In genomic region chr15:9473188-9473587, GRCm38 (mm10) we compare ENCODE assay signal across 25 mouse cellular contexts. TPM values are rescaled to one million over a fixed set of nuclear protein-coding genes. Genes with fewer than 3 reads are reported as not detected.
DNase-seq lines count a peak whose midpoint lies in the region; ATAC-seq and TF ChIP-seq lines count a peak whose summit lies in the region.
"Had no signal": no experiment of that assay in that cellular context is flagged by ENCODE, and none has a peak within 500 bp of the region (broad histone marks: within the 10 kb centered on the region; RNA-seq: fewer than 3 reads in every experiment).

No protein-coding gene starts in this region.

- H3K4me3 ChIP-seq in liver, embryonic 12.5 days: no peak overlapping the region
- no peak overlapping the region for H3K4me3 ChIP-seq in liver, embryonic 11.5 days (ENCODE audit: low read depth, low read length)
- no peak overlapping the region for H3K4me3 ChIP-seq in liver, embryonic 15.5 days (replicated peaks)
- H3K4me3 ChIP-seq in liver, postnatal 0 days (ENCODE audit: low read depth, low read length): no peak overlapping the region
- H3K4me3 ChIP-seq in intestine, embryonic 15.5 days (replicated peaks): no peak overlapping the region
- H3K4me3 ChIP-seq: embryonic facial prominence, embryonic 13.5 days; embryonic facial prominence, embryonic 15.5 days; forebrain, embryonic 13.5 days; forebrain, embryonic 15.5 days had no signal

- H3K4me1 ChIP-seq in liver, embryonic 12.5 days: peaks cover 47% of the 10 kb centered on the region
- 0 out of 2 replicates have a peak, but pooled peaks cover 2% of the 10 kb centered on the region for H3K4me1 ChIP-seq in liver, embryonic 11.5 days (replicated peaks; ENCODE audit: control insufficient read depth, insufficient read depth, low read length)
- peaks cover 46% of the 10 kb centered on the region for H3K4me1 ChIP-seq in liver, embryonic 15.5 days (replicated peaks)
- H3K4me1 ChIP-seq in liver, postnatal 0 days (ENCODE audit: insufficient read depth): peaks cover 7% of the 10 kb centered on the region; the same call in 1 of the 2 replicates
- H3K4me1 ChIP-seq in intestine, embryonic 15.5 days (replicated peaks): no peaks in the 10 kb centered on the region
- H3K4me1 ChIP-seq: embryonic facial prominence, embryonic 13.5 days; embryonic facial prominence, embryonic 15.5 days; forebrain, embryonic 13.5 days; forebrain, embryonic 15.5 days had no signal

- 40% methylated on average over 1 of the region's 1 CpGs for WGBS in liver, embryonic 12.5 days (ENCODE audit: insufficient replicate concordance)
- 62% methylated on average over 1 of the region's 1 CpGs for WGBS in liver, embryonic 11.5 days
- 38% methylated on average over 1 of the region's 1 CpGs for WGBS in liver, embryonic 15.5 days (ENCODE audit: insufficient replicate concordance)
- 57% methylated on average over 1 of the region's 1 CpGs for WGBS in liver, postnatal 0 days (ENCODE audit: insufficient replicate concordance)
- 67% methylated on average over 1 of the region's 1 CpGs for WGBS in intestine, embryonic 15.5 days

- H3K27me3 ChIP-seq in liver, embryonic 12.5 days (replicated peaks): no peaks in the 10 kb centered on the region
- no peaks in the 10 kb centered on the region for H3K27me3 ChIP-seq in liver, embryonic 11.5 days (replicated peaks; ENCODE audit: control insufficient read depth, insufficient read depth, low read length)
- H3K27me3 ChIP-seq in liver, embryonic 15.5 days: no peaks in the 10 kb centered on the region
- H3K27me3 ChIP-seq in liver, postnatal 0 days (ENCODE audit: insufficient read depth, low read length): no peaks in the 10 kb centered on the region
- H3K27me3 ChIP-seq in intestine, embryonic 15.5 days (replicated peaks): no peaks in the 10 kb centered on the region
- H3K27me3 ChIP-seq: CH12.LX; embryonic facial prominence, embryonic 13.5 days; embryonic facial prominence, embryonic 15.5 days; forebrain, embryonic 13.5 days; forebrain, embryonic 15.5 days had no signal

- no peak for TF ChIP-seq CTCF in liver, postnatal 0 days (IDR thresholded peaks at IDR 0.05; ENCODE audit: low read depth)

- TF ChIP-seq EP300 in liver, postnatal 0 days (IDR thresholded peaks at IDR 0.05; ENCODE audit: low read depth): no peak

- no peak overlapping the region for H3K4me2 ChIP-seq in liver, embryonic 12.5 days
- H3K4me2 ChIP-seq in liver, embryonic 11.5 days: no peak overlapping the region
- H3K4me2 ChIP-seq in liver, embryonic 15.5 days: no peak overlapping the region; the same call in 1 of the 2 replicates
- no peak overlapping the region for H3K4me2 ChIP-seq in liver, postnatal 0 days (ENCODE audit: low read depth, low read length)
- no peak overlapping the region for H3K4me2 ChIP-seq in intestine, embryonic 15.5 days (replicated peaks)
- H3K4me2 ChIP-seq: embryonic facial prominence, embryonic 13.5 days; embryonic facial prominence, embryonic 15.5 days; forebrain, embryonic 13.5 days; forebrain, embryonic 15.5 days had no signal

- no peaks in the 10 kb centered on the region for H3K9me3 ChIP-seq in liver, embryonic 12.5 days (replicated peaks)
- no peaks in the 10 kb centered on the region for H3K9me3 ChIP-seq in liver, embryonic 11.5 days (ENCODE audit: control insufficient read depth, low read length)
- H3K9me3 ChIP-seq in liver, embryonic 15.5 days (replicated peaks): no peaks in the 10 kb centered on the region
- H3K9me3 ChIP-seq in liver, postnatal 0 days (ENCODE audit: low read length): no peaks in the 10 kb centered on the region
- H3K9me3 ChIP-seq in intestine, embryonic 15.5 days: no peaks in the 10 kb centered on the region
- H3K9me3 ChIP-seq: embryonic facial prominence, embryonic 13.5 days; embryonic facial prominence, embryonic 15.5 days; forebrain, embryonic 13.5 days; forebrain, embryonic 15.5 days; G1E had no signal

- no peak for DNase-seq in liver, embryonic 11.5 days (ENCODE audit: low spot score)
- DNase-seq in liver, postnatal 0 days: no peak
- DNase-seq in Muller cell, postnatal 12 days (ENCODE audit: inconsistent ontology term): no peak
- DNase-seq: adrenal gland, adult 2 months; adrenal gland, postnatal 10 days; adrenal gland, postnatal 25 days; B cell, adult 2 months; cerebellum, adult 11 months; cerebellum, adult 18-20 months; cerebellum, adult 8-10 months; cerebellum, adult 9-11 months; cerebellum, postnatal 14 days; cerebellum, postnatal 36 days; embryo, embryonic 11 days had no signal

- H3K36me3 ChIP-seq in liver, embryonic 12.5 days: no peaks in the 10 kb centered on the region
- H3K36me3 ChIP-seq in liver, embryonic 11.5 days (ENCODE audit: control insufficient read depth, insufficient read depth, low read length): no peaks in the 10 kb centered on the region
- H3K36me3 ChIP-seq in liver, embryonic 15.5 days (replicated peaks): no peaks in the 10 kb centered on the region
- H3K36me3 ChIP-seq in liver, postnatal 0 days (replicated peaks; ENCODE audit: insufficient read depth, low read length): no peaks in the 10 kb centered on the region
- H3K36me3 ChIP-seq in intestine, embryonic 15.5 days: no peaks in the 10 kb centered on the region
- H3K36me3 ChIP-seq: embryonic facial prominence, embryonic 13.5 days; embryonic facial prominence, embryonic 15.5 days; forebrain, embryonic 15.5 days; G1E had no signal

- no peak for ATAC-seq in liver, embryonic 12.5 days
- no peak for ATAC-seq in liver, embryonic 11.5 days (replicated peaks; ENCODE audit: low FRiP score)
- 0 out of 2 replicates have a peak, but pooled peaks have one; percentile 58 for ATAC-seq in erythroblast, adult 5-6 weeks (replicated peaks; ENCODE audit: low FRiP score, poor library complexity, severe bottlenecking)
- no peak for ATAC-seq in liver, embryonic 15.5 days (ENCODE audit: insufficient read depth)
- peak; percentile 52; the same call in 1 of the 2 replicates for ATAC-seq in liver, postnatal 0 days
- ATAC-seq in intestine, embryonic 15.5 days: no peak
- ATAC-seq: forebrain, embryonic 13.5 days; forebrain, embryonic 15.5 days had no signal

- peak overlapping the region; percentile 89 for H3K27ac ChIP-seq in liver, embryonic 12.5 days
- H3K27ac ChIP-seq in liver, embryonic 11.5 days (ENCODE audit: low read depth, low read length): no peak overlapping the region
- peak overlapping the region; percentile 90 for H3K27ac ChIP-seq in liver, embryonic 15.5 days (replicated peaks)
- no peak overlapping the region; the same call in 1 of the 2 replicates for H3K27ac ChIP-seq in liver, postnatal 0 days (ENCODE audit: low read depth)
- H3K27ac ChIP-seq in intestine, embryonic 15.5 days: no peak overlapping the region
- H3K27ac ChIP-seq: embryonic facial prominence, embryonic 13.5 days; embryonic facial prominence, embryonic 15.5 days; forebrain, embryonic 13.5 days; forebrain, embryonic 15.5 days had no signal

- H3K9ac ChIP-seq in liver, embryonic 12.5 days: no peak overlapping the region
- H3K9ac ChIP-seq in liver, embryonic 11.5 days (ENCODE audit: low read depth, low read length): no peak overlapping the region
- H3K9ac ChIP-seq in liver, embryonic 15.5 days: no peak overlapping the region
- H3K9ac ChIP-seq in liver, postnatal 0 days (replicated peaks): no peak overlapping the region
- no peak overlapping the region for H3K9ac ChIP-seq in intestine, embryonic 15.5 days
- H3K9ac ChIP-seq: embryonic facial prominence, embryonic 13.5 days; embryonic facial prominence, embryonic 15.5 days; forebrain, embryonic 13.5 days; forebrain, embryonic 15.5 days had no signal

RNA-seq across cellular contexts. Expression of gene Capsl, which starts 37.4 kb away (rescaled TPM):
- 0.32 and 0.41 TPM in 2 replicates for polyA plus RNA-seq in liver, embryonic 12.5 days (2016; fragmentation: Nextera tagmentation; extraction: Ambion mirVana)
- polyA plus RNA-seq in liver, embryonic 11.5 days (2014; fragmentation: Nextera tagmentation; extraction: Ambion mirVana): 0.66 and 0.84 TPM in 2 replicates
- total RNA-seq in erythroblast, adult 5-6 weeks (2015; ENCODE audit: low replicate concordance): not detected in 2 replicates
- total RNA-seq in erythroblast, adult 5-6 weeks (2017; ENCODE audit: low replicate concordance): not detected in 2 replicates
- 0.50 and 0.92 TPM in 2 replicates for polyA plus RNA-seq in liver, embryonic 15.5 days (2015; fragmentation: Nextera tagmentation; extraction: Ambion mirVana)
- polyA plus RNA-seq in liver, postnatal 0 days (2015; fragmentation: Nextera tagmentation; extraction: Ambion mirVana): 0.65 and 1.1 TPM in 2 replicates
- 3.9 and 4.8 TPM in 2 replicates for polyA plus RNA-seq in intestine, embryonic 15.5 days (2015; fragmentation: Nextera tagmentation; extraction: Ambion mirVana)
- total RNA-seq: adrenal gland, adult 2 months; adrenal gland, postnatal 10 days; adrenal gland, postnatal 25 days; G1E had no signal
- polyA plus RNA-seq: adrenal gland, adult 2 months; G1E had no signal

RNA-seq across cellular contexts. Expression of gene Il7r, which starts 56.8 kb away (rescaled TPM):
- polyA plus RNA-seq in liver, embryonic 12.5 days (2016; fragmentation: Nextera tagmentation; extraction: Ambion mirVana): 0.30 and 0.57 TPM in 2 replicates
- polyA plus RNA-seq in liver, embryonic 11.5 days (2014; fragmentation: Nextera tagmentation; extraction: Ambion mirVana): 0.14 and 0.38 TPM in 2 replicates
- 1.9 and 2.1 TPM in 2 replicates for total RNA-seq in erythroblast, adult 5-6 weeks (2015; ENCODE audit: low replicate concordance)
- 1.3 and 2.3 TPM in 2 replicates for total RNA-seq in erythroblast, adult 5-6 weeks (2017; ENCODE audit: low replicate concordance)
- 0.47 and 0.90 TPM in 2 replicates for polyA plus RNA-seq in liver, embryonic 15.5 days (2015; fragmentation: Nextera tagmentation; extraction: Ambion mirVana)
- polyA plus RNA-seq in liver, postnatal 0 days (2015; fragmentation: Nextera tagmentation; extraction: Ambion mirVana): 3.7 and 5.4 TPM in 2 replicates
- 1.4 and 1.6 TPM in 2 replicates for polyA plus RNA-seq in intestine, embryonic 15.5 days (2015; fragmentation: Nextera tagmentation; extraction: Ambion mirVana)
- polyA plus RNA-seq: adrenal gland, adult 2 months; embryonic facial prominence, embryonic 13.5 days; forebrain, embryonic 11.5 days; forebrain, embryonic 13.5 days; forebrain, embryonic 15.5 days; G1E had no signal

Comparison
In these comparisons a context has a peak if more than half of its experiments do, and no peak if none do; other contexts are left out.
1. ATAC-seq: peak in erythroblast, adult 5-6 weeks (single experiment) and liver, postnatal 0 days (single experiment); none in liver, embryonic 12.5 days (single experiment), liver, embryonic 11.5 days (single experiment), liver, embryonic 15.5 days (single experiment) and intestine, embryonic 15.5 days (single experiment).
2. H3K27ac ChIP-seq: peak in liver, embryonic 12.5 days (single experiment) and liver, embryonic 15.5 days (single experiment); none in liver, embryonic 11.5 days (single experiment), liver, postnatal 0 days (single experiment) and intestine, embryonic 15.5 days (single experiment).